Mouse (Mus musculus) left cerebral cortex, adult 18-20 months (tissue): ENCODE results near the gene Arhgap30. TPM values are rescaled to one million over a fixed set of nuclear protein-coding genes. Genes with fewer than 3 reads are reported as not detected.

Source experiments
- total RNA-seq, 2 experiments: library from RNA; stranded (reverse); gene quantifications; 2 replicates each; pipeline ENCODE4 v1.2.3; 2021

Arhgap30 gene
- total RNA-seq, 2 experiments from 2014 or later, result 2.2 to 2.6 TPM

Other genes starting within 250 kb of the Arhgap30 start
- 100 to 1,000 TPM; 195 to 207 TPM for gene Sdhc, start 238.4 kb upstream of the Arhgap30 start, total RNA-seq
- gene Mpz, start 238.2 kb upstream of the Arhgap30 start, total RNA-seq, result not detected
- gene Pcp4l1, start 192.7 kb upstream of the Arhgap30 start, total RNA-seq, result 100 to 1,000 TPM; 114 to 132 TPM
- under 1 TPM; 0.12 to 0.14 TPM for gene Nr1i3, start 175.0 kb upstream of the Arhgap30 start, total RNA-seq
- 10 to 100 TPM; 84.2 to 90.5 TPM for gene Tomm40l, start 166.4 kb upstream of the Arhgap30 start, total RNA-seq
- gene Apoa2, start 163.9 kb upstream of the Arhgap30 start, total RNA-seq, result 1 to 10 TPM; 1.8 to 3.1 TPM
- gene Fcer1g, start 154.6 kb upstream of the Arhgap30 start, total RNA-seq, result 10 to 100 TPM; 13.7 to 14.7 TPM
- 1 to 10 TPM; 5.9 to 8.9 TPM for gene Adamts4, start 138.5 kb upstream of the Arhgap30 start, total RNA-seq
- 100 to 1,000 TPM; 280 to 286 TPM for gene Ndufs2, start 137.6 kb upstream of the Arhgap30 start, total RNA-seq
- gene B4galt3, start 118.6 kb upstream of the Arhgap30 start, total RNA-seq, result 10 to 100 TPM; 64.3 to 71.8 TPM
- gene Ppox, start 107.8 kb upstream of the Arhgap30 start, total RNA-seq, result 10 to 100 TPM; 26.9 to 27.8 TPM
- 10 to 100 TPM; 54.5 to 63.0 TPM for gene Usp21, start 101.0 kb upstream of the Arhgap30 start, total RNA-seq
- 100 to 1,000 TPM; 104 to 112 TPM for gene Ufc1, start 93.9 kb upstream of the Arhgap30 start, total RNA-seq
- 10 to 100 TPM; 43.7 to 43.9 TPM for gene Dedd, start 59.8 kb upstream of the Arhgap30 start, total RNA-seq
- 10 to 100 TPM; 43.3 to 47.9 TPM for gene Nit1, start 43.3 kb upstream of the Arhgap30 start, total RNA-seq
- 100 to 1,000 TPM; 189 to 191 TPM for gene Pfdn2, start 43.3 kb upstream of the Arhgap30 start, total RNA-seq
- gene Klhdc9, start 28.2 kb upstream of the Arhgap30 start, total RNA-seq, result 1 to 10 TPM; 7.1 to 8.0 TPM
- 1 to 10 TPM; 3.6 to 4.7 TPM for gene Nectin4, start 18.9 kb upstream of the Arhgap30 start, total RNA-seq
- gene Usf1, start 22.4 kb downstream of the Arhgap30 start, total RNA-seq, result 100 to 1,000 TPM in 1 of 2 experiments, 10 to 100 TPM in 1; 99.0 to 105 TPM
- 1 to 10 TPM; 1.4 to 2.3 TPM for gene Tstd1, start 29.9 kb downstream of the Arhgap30 start, total RNA-seq
- gene F11r, start 48.6 kb downstream of the Arhgap30 start, total RNA-seq, result 1 to 10 TPM; 4.5 to 5.4 TPM
- gene Alyref2, start 114.5 kb downstream of the Arhgap30 start, total RNA-seq, result 1 to 10 TPM; 5.7 to 5.8 TPM
- not detected for gene Itln1, start 146.3 kb downstream of the Arhgap30 start, total RNA-seq
- under 1 TPM in 1 of 2 experiments, not detected in 1; 0.16 TPM for gene Cd244a, start 170.2 kb downstream of the Arhgap30 start, total RNA-seq
- gene Ly9, start 218.5 kb downstream of the Arhgap30 start, total RNA-seq, result not detected